Mouse (Mus musculus) heart, adult 2 months (tissue): Measurements from ENCODE around the gene Fcgrt.

Experiments used
- CTCF ChIP-seq: fragments of 200-600 bp; IDR thresholded peaks from 2 replicates; pipeline ENCODE4 v1.8.1; 2022; ENCODE audit warnings: antibody characterized with exemption, mild to moderate bottlenecking, moderate library complexity
- EP300 ChIP-seq: fragments of 200-500 bp; IDR thresholded peaks from 2 replicates; pipeline ENCODE4 v1.6.1; 2011; ENCODE audit warnings: low read depth, low read length, control low read depth; ENCODE audit not compliant: insufficient read depth
- POLR2A ChIP-seq: fragments of 200-500 bp; IDR thresholded peaks from 2 replicates; pipeline ENCODE4 v1.6.1; 2011; ENCODE audit warnings: mild to moderate bottlenecking, low read depth, low read length, control low read depth; ENCODE audit not compliant: insufficient read depth

GRCm38 (mm10) chr7:45072230-45072629 is 31.4 kb downstream of the Fcgrt start:
- TF ChIP-seq POLR2A (no peak), CTCF (peak; percentile 47), EP300 (no peak)
